Mouse (Mus musculus): ENCODE results near the gene Sqstm1.

- TF ChIP-seq POLR2A (IDR thresholded peaks at IDR 0.05; ENCODE audit: low read depth, low read length) (no peak), CTCF (IDR thresholded peaks at IDR 0.05; ENCODE audit: extremely low read depth, insufficient read depth, insufficient read length, insufficient replicate concordance) (no peak)
These were observed 30.0 kb downstream of the Sqstm1 start for GRCm38 (mm10) chr11:50180478-50181231.

All from spleen, adult 2 months (tissue).